Mouse (Mus musculus) G1E-ER4 (cell line): ENCODE results near the gene Rin1. TPM values are rescaled to one million over a fixed set of nuclear protein-coding genes. Genes with fewer than 3 reads are reported as not detected.

Source experiments
- GATA1 ChIP-seq: IDR thresholded peaks from one replicate; pipeline ENCODE4 v1.8.0; 2012; ENCODE audit warnings: low read length, inconsistent platforms
- polyA plus RNA-seq: library from polyadenylated mRNA; stranded (reverse); fragments of >175 nt; gene quantifications from 2 replicates; pipeline ENCODE4 v1.2.3, GENCODE M21; 2012

Rin1 gene
- polyA plus RNA-seq, 1 experiment, result 1.1 TPM

GRCm38 (mm10) chr19:5037678-5038571 is 12.4 kb upstream of the Rin1 start:
- TF ChIP-seq GATA1, result no peak

- TF ChIP-seq GATA1, result no peak
Measured at GRCm38 (mm10) chr19:5038709-5039156, 11.5 kb upstream of the Rin1 start, which contains the start of the genes B4gat1 and AC124502.3. TSS of gene B4gat1 (plus strand) at chr19:5038826. TSS of gene AC124502.3 (plus strand) at chr19:5038891.

- TF ChIP-seq GATA1, result no peak
Measured at GRCm38 (mm10) chr19:5039301-5040114, 10.8 kb upstream of the Rin1 start.

GRCm38 (mm10) chr19:5040862-5041523 is 9.3 kb upstream of the Rin1 start, which contains the start of gene Brms1:
TSS of gene Brms1 (plus strand) at chr19:5041354.
- TF ChIP-seq GATA1, result no peak

GRCm38 (mm10) chr19:5041588-5041987 is 8.7 kb upstream of the Rin1 start:
- no peak for TF ChIP-seq GATA1

- no peak for TF ChIP-seq GATA1
Measured at GRCm38 (mm10) chr19:5045531-5045930, 4.8 kb upstream of the Rin1 start.

- TF ChIP-seq GATA1, result no peak
Measured at GRCm38 (mm10) chr19:5048138-5049056, 1.9 kb upstream of the Rin1 start.

GRCm38 (mm10) chr19:5049325-5049724 is 956 bp upstream of the Rin1 start:
- TF ChIP-seq GATA1, result no peak

GRCm38 (mm10) chr19:5051031-5051430 is 750 bp downstream of the Rin1 start:
- no peak for TF ChIP-seq GATA1

- TF ChIP-seq GATA1, result no peak
Measured at GRCm38 (mm10) chr19:5051515-5051914, 1.2 kb downstream of the Rin1 start.

- no peak for TF ChIP-seq GATA1
Measured at GRCm38 (mm10) chr19:5052166-5052822, 2.0 kb downstream of the Rin1 start.

- TF ChIP-seq GATA1, result no peak
Measured at GRCm38 (mm10) chr19:5052853-5053252, 2.6 kb downstream of the Rin1 start.

- no peak for TF ChIP-seq GATA1
Measured at GRCm38 (mm10) chr19:5053909-5054308, 3.6 kb downstream of the Rin1 start.

GRCm38 (mm10) chr19:5056251-5056650 is 6.0 kb downstream of the Rin1 start:
- no peak for TF ChIP-seq GATA1
